Mouse (Mus musculus) heart, postnatal 0 days (tissue): ENCODE data around the gene Josd2. TPM values are rescaled to one million over a fixed set of nuclear protein-coding genes. Genes with fewer than 3 reads are reported as not detected.

Source experiments
- ATAC-seq: fragments of 200-750 bp; cut with Nextera tagmentation; 2 replicates; pipeline ENCODE4 v1.8.0; 2017; ENCODE audit warnings: low read depth, moderate number of reproducible peaks, moderate library complexity; ENCODE audit not compliant: insufficient read depth
- DNase-seq: peaks from one replicate; pipeline ENCODE4 v3.0.0-alpha.2; 2016; ENCODE audit warnings: low spot score
- H3K27ac ChIP-seq: fragments of 300-500 bp; sonication (generic); 2 replicates; pipeline ENCODE4 v1.5.1; 2014; ENCODE audit warnings: low read depth, mild to moderate bottlenecking
- H3K27me3 ChIP-seq: fragments of 300-500 bp; sonication (generic); 2 replicates; pipeline ENCODE4 v1.6.1; 2014; ENCODE audit warnings: low read length, mixed read lengths; ENCODE audit not compliant: control insufficient read depth, insufficient read depth
- H3K36me3 ChIP-seq: fragments of 300-500 bp; sonication (generic); replicated peaks from 2 replicates; pipeline ENCODE4 v1.6.1; 2014; ENCODE audit warnings: low read length, mixed read lengths; ENCODE audit not compliant: control insufficient read depth, insufficient read depth
- H3K4me1 ChIP-seq: fragments of 300-500 bp; sonication (generic); 2 replicates; pipeline ENCODE4 v1.6.1; 2014; ENCODE audit warnings: antibody characterized with exemption; ENCODE audit not compliant: control insufficient read depth, insufficient read depth
- H3K4me2 ChIP-seq: fragments of 300-500 bp; sonication (generic); 2 replicates; pipeline ENCODE4 v1.6.1; 2014; ENCODE audit warnings: low read depth, mild to moderate bottlenecking, low read length, moderate library complexity
- H3K4me3 ChIP-seq: fragments of 300-500 bp; sonication (generic); 2 replicates; pipeline ENCODE4 v1.5.1; 2014; ENCODE audit warnings: low read depth, low read length
- H3K9ac ChIP-seq: fragments of 300-500 bp; sonication (generic); replicated peaks from 2 replicates; pipeline ENCODE4 v1.6.1; 2014; ENCODE audit warnings: low read depth, low read length, mixed read lengths
- H3K9me3 ChIP-seq: fragments of 300-500 bp; sonication (generic); replicated peaks from 2 replicates; pipeline ENCODE4 v1.6.1; 2016; ENCODE audit warnings: low read length; ENCODE audit not compliant: control insufficient read depth
- CTCF ChIP-seq: IDR thresholded peaks from 2 replicates; pipeline ENCODE4 v1.5.1; 2016; ENCODE audit warnings: antibody characterized with exemption, control low read depth, low read depth
- EP300 ChIP-seq: IDR thresholded peaks from 2 replicates; pipeline ENCODE4 v1.6.1; 2016; ENCODE audit warnings: antibody characterized with exemption, low read depth
- WGBS: fragments of 180-500 bp; shearing (Covaris S2); extraction: QIAGEN DNeasy Blood & Tissue Kit; methylation state at CpG from one replicate; pipeline ENCODE4 v1.1.7; 2014; 5-methylcytosine and 5-hydroxymethylcytosine counted together
- microRNA-seq: library from miRNA; unstranded; fragments of <30 nt; microRNA quantifications from one replicate; pipeline ENCODE4, GENCODE M21; 2016
- polyA plus RNA-seq: library from polyadenylated mRNA; unstranded; fragments of >200 nt; fragmentation: Nextera tagmentation; extraction: Ambion mirVana; gene quantifications from 2 replicates; pipeline ENCODE4 v1.2.1, GENCODE M21; 2015
- total RNA-seq: library from RNA; depleted of rRNA; stranded (reverse); fragments of >200 nt; gene quantifications from 2 replicates; pipeline ENCODE4 v1.2.3, GENCODE M21; 2014; ENCODE audit warnings: low replicate concordance; rRNA removed

Gene Josd2
- total and polyA plus RNA-seq, 2 experiments from 2014 or later = 91.2 to 123 TPM

GRCm38 (mm10) chr7:44519240-44519913 is 51.6 kb downstream of the Josd2 start:
- H3K9ac ChIP-seq = no peak overlapping the region
- ATAC-seq (0 out of 2 replicates have a peak, but pooled peaks have one; percentile 8), DNase-seq (no peak)
- no peaks in the 10 kb centered on the region for H3K9me3 ChIP-seq
- no peak overlapping the region for H3K4me2 ChIP-seq
- WGBS = 62% methylated on average over 9 of the region's 9 CpGs
- H3K4me1 ChIP-seq = peaks cover 3% of the 10 kb centered on the region; the same call in 1 of the 2 replicates
- H3K27ac ChIP-seq = no peak overlapping the region
- no peak overlapping the region for H3K4me3 ChIP-seq
- H3K27me3 ChIP-seq = peaks cover 19% of the 10 kb centered on the region
- no peaks in the 10 kb centered on the region for H3K36me3 ChIP-seq
- TF ChIP-seq EP300 (no peak), CTCF (no peak)

GRCm38 (mm10) chr7:44520990-44521389 is 53.2 kb downstream of the Josd2 start:
- DNase-seq = no peak
- Histone ChIP-seq H3K4me1 (peaks cover 15% of the 10 kb centered on the region), H3K27ac (no peak overlapping the region), H3K27me3 (peaks cover 19% of the 10 kb centered on the region), H3K4me3 (no peak overlapping the region), H3K36me3 (no peaks in the 10 kb centered on the region), H3K4me2 (no peak overlapping the region), H3K9me3 (no peaks in the 10 kb centered on the region), H3K9ac (no peak overlapping the region)
- TF ChIP-seq EP300 (no peak), CTCF (no peak)
- WGBS = 58% methylated on average over 3 of the region's 3 CpGs
- no peak for ATAC-seq

Small RNA genes lying within 50 kb of the gene (microRNA-seq; reads per million reads assigned to microRNA genes)
- 1.8 reads per million, percentile 2 among the genes with 10 or more reads in this experiment for gene Mir7052

Other genes with a start within 250 kb of the Josd2 start
- gene Klk1, start 242.6 kb upstream of the Josd2 start, total RNA-seq = not detected in 2 replicates
- gene Klk1, start 242.6 kb upstream of the Josd2 start, polyA plus RNA-seq = 0.16 TPM in 1 of 2 replicates, not detected in the other
- not detected in 2 replicates for gene Gm36864, start 231.8 kb upstream of the Josd2 start, total RNA-seq
- not detected in 2 replicates for gene Gm36864, start 231.8 kb upstream of the Josd2 start, polyA plus RNA-seq
- 0.15 and 0.31 TPM in 2 replicates for gene 1700028J19Rik, start 221.3 kb upstream of the Josd2 start, total RNA-seq
- gene 1700028J19Rik, start 221.3 kb upstream of the Josd2 start, polyA plus RNA-seq = 1.2 and 1.3 TPM in 2 replicates
- 127 and 130 TPM in 2 replicates for gene 2410002F23Rik, start 221.3 kb upstream of the Josd2 start, total RNA-seq
- gene 2410002F23Rik, start 221.3 kb upstream of the Josd2 start, polyA plus RNA-seq = 38.1 and 53.1 TPM in 2 replicates
- not detected in 2 replicates for gene Acp4, start 210.6 kb upstream of the Josd2 start, total RNA-seq
- not detected in 2 replicates for gene Acp4, start 210.6 kb upstream of the Josd2 start, polyA plus RNA-seq
- gene Gm15517, start 206.5 kb upstream of the Josd2 start, total RNA-seq = not detected in 2 replicates
- gene Gm15517, start 206.5 kb upstream of the Josd2 start, polyA plus RNA-seq = not detected in 2 replicates
- gene Clec11a, start 161.1 kb upstream of the Josd2 start, total RNA-seq = 1.4 and 1.7 TPM in 2 replicates
- 1.00 and 1.3 TPM in 2 replicates for gene Clec11a, start 161.1 kb upstream of the Josd2 start, polyA plus RNA-seq
- 0.19 and 0.61 TPM in 2 replicates for gene Shank1, start 157.7 kb upstream of the Josd2 start, total RNA-seq
- gene Shank1, start 157.7 kb upstream of the Josd2 start, polyA plus RNA-seq = 0.33 and 0.36 TPM in 2 replicates
- 0.58 and 3.1 TPM in 2 replicates for gene Syt3, start 83.9 kb upstream of the Josd2 start, total RNA-seq
- gene Syt3, start 83.9 kb upstream of the Josd2 start, polyA plus RNA-seq = 0.81 and 0.86 TPM in 2 replicates
- gene 1700008O03Rik, start 82.2 kb upstream of the Josd2 start, total RNA-seq = not detected in 2 replicates
- gene 1700008O03Rik, start 82.2 kb upstream of the Josd2 start, polyA plus RNA-seq = 0.14 and 0.52 TPM in 2 replicates
- gene Lrrc4b, start 39.0 kb upstream of the Josd2 start, total RNA-seq = 55.6 and 89.5 TPM in 2 replicates
- gene Lrrc4b, start 39.0 kb upstream of the Josd2 start, polyA plus RNA-seq = 2.8 TPM in 2 replicates
- gene Aspdh, start 2.6 kb upstream of the Josd2 start, total RNA-seq = 7.5 TPM in 1 of 2 replicates, not detected in the other
- 0.40 and 0.86 TPM in 2 replicates for gene Aspdh, start 2.6 kb upstream of the Josd2 start, polyA plus RNA-seq
- 206 and 212 TPM in 2 replicates for gene Emc10, start 28.5 kb downstream of the Josd2 start, total RNA-seq
- 67.0 and 73.2 TPM in 2 replicates for gene Emc10, start 28.5 kb downstream of the Josd2 start, polyA plus RNA-seq
- gene Fam71e1, start 28.6 kb downstream of the Josd2 start, total RNA-seq = 3.2 and 4.3 TPM in 2 replicates
- 11.4 and 12.5 TPM in 2 replicates for gene Fam71e1, start 28.6 kb downstream of the Josd2 start, polyA plus RNA-seq
- gene Mybpc2, start 56.7 kb downstream of the Josd2 start, total RNA-seq = 3.3 and 4.5 TPM in 2 replicates
- gene Mybpc2, start 56.7 kb downstream of the Josd2 start, polyA plus RNA-seq = 2.5 and 2.6 TPM in 2 replicates
- 1.2 and 2.6 TPM in 2 replicates for gene Spib, start 64.1 kb downstream of the Josd2 start, total RNA-seq
- 0.11 and 0.12 TPM in 2 replicates for gene Spib, start 64.1 kb downstream of the Josd2 start, polyA plus RNA-seq
- 36.1 and 41.8 TPM in 2 replicates for gene Pold1, start 80.9 kb downstream of the Josd2 start, total RNA-seq
- 18.3 and 18.9 TPM in 2 replicates for gene Pold1, start 80.9 kb downstream of the Josd2 start, polyA plus RNA-seq
- gene Nr1h2, start 86.0 kb downstream of the Josd2 start, total RNA-seq = 60.9 and 70.3 TPM in 2 replicates
- 50.1 and 51.3 TPM in 2 replicates for gene Nr1h2, start 86.0 kb downstream of the Josd2 start, polyA plus RNA-seq
- gene Napsa, start 104.4 kb downstream of the Josd2 start, total RNA-seq = 1.2 TPM in 1 of 2 replicates, not detected in the other
- gene Napsa, start 104.4 kb downstream of the Josd2 start, polyA plus RNA-seq = 0.65 and 0.81 TPM in 2 replicates
- gene Kcnc3, start 122.7 kb downstream of the Josd2 start, total RNA-seq = not detected in 2 replicates
- gene Kcnc3, start 122.7 kb downstream of the Josd2 start, polyA plus RNA-seq = not detected in 2 replicates
- gene Myh14, start 202.9 kb downstream of the Josd2 start, total RNA-seq = 2.9 TPM in 2 replicates
- gene Myh14, start 202.9 kb downstream of the Josd2 start, polyA plus RNA-seq = 0.89 and 1.4 TPM in 2 replicates
- not detected in 2 replicates for gene Izumo2, start 240.8 kb downstream of the Josd2 start, total RNA-seq
- not detected in 2 replicates for gene Izumo2, start 240.8 kb downstream of the Josd2 start, polyA plus RNA-seq